Mouse (Mus musculus): ENCODE data around the gene Zc3hc1.
"Not testable (repeated sequence)": the region's sequence is repeated elsewhere in the genome, so short reads cannot be mapped to it uniquely, and the experiment has no call there.

Zc3hc1 gene

GRCm38 (mm10) chr6:30390714-30391697, at the start of gene Zc3hc1:
Zc3hc1 (minus strand) TSS chr6:30391028.
- peak; percentile 85 for DNase-seq

- DNase-seq, result no peak
Measured at GRCm38 (mm10) chr6:30439576-30439975, 48.7 kb upstream of the Zc3hc1 start.

- DNase-seq, result no peak
Measured at GRCm38 (mm10) chr6:30437054-30437453, 46.2 kb upstream of the Zc3hc1 start.

GRCm38 (mm10) chr6:30436476-30436875, 45.6 kb upstream of the Zc3hc1 start:
- DNase-seq, result no peak

- DNase-seq, result no peak
Measured at GRCm38 (mm10) chr6:30432461-30433192, 41.8 kb upstream of the Zc3hc1 start.

- no peak for DNase-seq
Measured at GRCm38 (mm10) chr6:30416801-30417200, 26.0 kb upstream of the Zc3hc1 start.

- DNase-seq, result no peak
Measured at GRCm38 (mm10) chr6:30416126-30416525, 25.3 kb upstream of the Zc3hc1 start.

GRCm38 (mm10) chr6:30411311-30411710, 20.5 kb upstream of the Zc3hc1 start:
- DNase-seq, result no peak

GRCm38 (mm10) chr6:30409399-30410093, 18.7 kb upstream of the Zc3hc1 start:
- no peak for DNase-seq

- no peak for DNase-seq
Measured at GRCm38 (mm10) chr6:30408276-30408675, 17.4 kb upstream of the Zc3hc1 start.

- no peak for DNase-seq
Measured at GRCm38 (mm10) chr6:30404671-30405070, 13.8 kb upstream of the Zc3hc1 start.

- peak; percentile 87 for DNase-seq
Measured at GRCm38 (mm10) chr6:30403465-30403864, 12.6 kb upstream of the Zc3hc1 start.

GRCm38 (mm10) chr6:30402091-30402491, 11.3 kb upstream of the Zc3hc1 start:
- no peak for DNase-seq

GRCm38 (mm10) chr6:30401308-30402015, 10.6 kb upstream of the Zc3hc1 start, which contains the start of gene Klhdc10:
Klhdc10 (plus strand) TSS chr6:30401868.
- peak; percentile 100 for DNase-seq

- DNase-seq, result no peak
Measured at GRCm38 (mm10) chr6:30400716-30401115, 9.9 kb upstream of the Zc3hc1 start.

GRCm38 (mm10) chr6:30400146-30400545, 9.3 kb upstream of the Zc3hc1 start:
- no peak for DNase-seq

- DNase-seq, result no peak
Measured at GRCm38 (mm10) chr6:30391996-30392395, 1.2 kb upstream of the Zc3hc1 start.

- DNase-seq, result not testable (repeated sequence)
Measured at GRCm38 (mm10) chr6:30390271-30390670, 557 bp downstream of the Zc3hc1 start.

- no peak for DNase-seq
Measured at GRCm38 (mm10) chr6:30381116-30381515, 9.7 kb downstream of the Zc3hc1 start.

- DNase-seq, result peak; percentile 62
Measured at GRCm38 (mm10) chr6:30375791-30376190, 15.0 kb downstream of the Zc3hc1 start.

GRCm38 (mm10) chr6:30374731-30375510, 15.9 kb downstream of the Zc3hc1 start:
- DNase-seq, result peak; percentile 74

Measured in kidney, adult 9 months (tissue).